Mouse (Mus musculus): ENCODE data around the gene Slc35g3. TPM values are rescaled to one million over a fixed set of nuclear protein-coding genes. Genes with fewer than 3 reads are reported as not detected.

The Slc35g3 gene
- total and polyA plus RNA-seq, 3 experiments: not detected

DNA sequence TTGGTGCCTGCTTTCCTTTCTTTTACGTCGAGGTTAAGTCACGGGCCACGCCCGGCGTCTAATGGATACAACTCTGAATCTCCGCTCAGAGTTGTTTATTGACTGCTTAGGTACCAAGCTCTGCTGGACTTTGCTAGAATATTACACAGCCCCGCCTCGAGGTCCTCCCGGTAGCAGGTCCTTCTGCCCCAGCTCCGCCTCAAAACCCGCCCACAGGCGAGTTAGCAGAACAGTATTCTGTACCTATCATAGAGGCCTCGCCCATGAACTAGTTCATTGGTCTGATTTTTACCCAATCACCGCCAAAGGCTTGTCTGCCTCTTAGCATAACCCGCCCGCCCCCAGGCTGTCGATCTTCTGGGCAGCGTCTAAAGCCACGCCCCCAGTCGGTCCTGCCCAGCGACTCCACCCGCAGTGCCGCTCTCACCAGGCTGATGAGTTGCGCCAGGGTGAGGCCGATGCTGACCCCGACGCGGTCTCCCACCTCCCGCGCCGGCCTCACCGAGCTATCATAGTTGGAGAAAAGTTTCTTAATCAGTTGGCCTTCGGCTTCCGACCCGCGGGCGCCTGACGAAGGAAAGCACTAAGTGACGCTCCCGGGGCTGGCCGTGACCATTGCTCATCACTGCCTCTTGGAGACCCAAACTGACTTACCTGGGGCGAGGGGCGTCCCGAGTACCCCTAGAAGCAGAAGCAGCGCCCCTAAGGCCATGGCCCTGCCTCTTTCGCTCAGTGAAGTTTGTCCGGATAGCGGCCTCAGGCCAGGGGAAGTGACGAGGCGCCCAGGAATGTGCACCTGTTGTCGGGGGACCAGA lies 33.6 kb upstream of the Slc35g3 start, which contains the start of gene Chrnb1:
Chrnb1 (minus strand) TSS at position 776 of the 815 bp plus-strand sequence.
- H3K4me1 ChIP-seq (ENCODE audit: control insufficient read depth in 1 of 2, insufficient read depth in 2 of 2): peaks cover 8 to 46% of the 10 kb centered on the region in 2 experiments
- in situ Hi-C loops (cut with MboI; ENCODE audit: low pct_ligation_motif_present, low pct_unique_long_range_greater_than_20kb, low sequenced_read_pairs) (no loop called here), dilution Hi-C loops (cut with MboI; ENCODE audit: extremely low pct_ligation_motif_present, extremely low pct_unique_long_range_greater_than_20kb, low sequenced_read_pairs) (no loop called here)
- 0 out of 2 replicates have a peak within 1 kb of the TSS, but pooled peaks have one; percentile 5 for H3K27ac ChIP-seq (ENCODE audit: insufficient read depth, low read depth)
- H3K9ac ChIP-seq (ENCODE audit: insufficient read depth, low read depth): peak within 1 kb of the TSS; percentile 66
- peak within 1 kb of the TSS; percentile 59 to 67 (median 61) for H3K4me3 ChIP-seq (replicated peaks in 1 of 3; ENCODE audit: low read depth in 2 of 3, low read length in 2 of 3, poor library complexity in 1 of 3)
- H3K4me2 ChIP-seq (ENCODE audit: insufficient read depth, low read depth, poor library complexity, severe bottlenecking): peak within 1 kb of the TSS; percentile 86
- TF ChIP-seq POLR2AphosphoS2 (IDR thresholded peaks at IDR 0.05; ENCODE audit: low read depth, low read length) (peak; percentile 90), EP300 (IDR thresholded peaks at IDR 0.05; ENCODE audit: low read length) (no peak; the same call in 1 of the 2 replicates), PAX5 (IDR thresholded peaks at IDR 0.05; ENCODE audit: low read length) (no peak), CHD2 (IDR thresholded peaks at IDR 0.05; ENCODE audit: low read length) (no peak), USF1 (IDR thresholded peaks at IDR 0.05; ENCODE audit: low read depth, low read length) (no peak), TCF12 (IDR thresholded peaks at IDR 0.05; ENCODE audit: low read depth, low read length) (peak; percentile 58; the same call in 1 of the 2 replicates), ETS1 (conservative IDR thresholded peaks at IDR 0.05; ENCODE audit: low read depth, low read length) (no peak), GABPA (IDR thresholded peaks at IDR 0.05; ENCODE audit: insufficient replicate concordance, low read depth, low read length) (no peak), HCFC1 (IDR thresholded peaks at IDR 0.05; ENCODE audit: low read depth, low read length) (peak; percentile 39), KAT2A (IDR thresholded peaks at IDR 0.05; ENCODE audit: insufficient replicate concordance, low read length) (0 out of 2 replicates have a peak, but pooled peaks have one; percentile 15), CHD1 (IDR thresholded peaks at IDR 0.05; ENCODE audit: low read depth, low read length) (0 out of 2 replicates have a peak, but pooled peaks have one; percentile 53), MAZ (IDR thresholded peaks at IDR 0.05; ENCODE audit: low read depth, low read length) (peak; percentile 15), ZC3H11A (IDR thresholded peaks at IDR 0.05; ENCODE audit: low read depth, low read length) (no peak), JUND (conservative IDR thresholded peaks at IDR 0.05; ENCODE audit: low read depth, low read length) (no peak), USF2 (conservative IDR thresholded peaks at IDR 0.05; ENCODE audit: low read depth, low read length) (no peak), ZNF384 (IDR thresholded peaks at IDR 0.05; ENCODE audit: low read depth, low read length) (no peak), RAD21 (IDR thresholded peaks at IDR 0.05; ENCODE audit: low read depth, low read length) (no peak; the same call in 1 of the 2 replicates), IRF4 (IDR thresholded peaks at IDR 0.05; ENCODE audit: low read depth, low read length) (peak; percentile 63), E2F4 (IDR thresholded peaks at IDR 0.05; ENCODE audit: insufficient replicate concordance, low read depth, low read length) (peak; percentile 65; the same call in 1 of the 2 replicates), NRF1 (IDR thresholded peaks at IDR 0.05; ENCODE audit: low read depth, low read length) (peak; percentile 54; the same call in 1 of the 2 replicates), MXI1 (IDR thresholded peaks at IDR 0.05; ENCODE audit: low read depth, low read length) (peak; percentile 67), TBP (conservative IDR thresholded peaks at IDR 0.05; ENCODE audit: low read depth, low read length) (peak; percentile 60; the same call in 1 of the 2 replicates), RCOR1 (conservative IDR thresholded peaks at IDR 0.05; ENCODE audit: low read depth, low read length) (no peak; the same call in 1 of the 2 replicates), NELFE (IDR thresholded peaks at IDR 0.05; ENCODE audit: low read depth, low read length) (peak; percentile 78), ELF1 (IDR thresholded peaks at IDR 0.05; ENCODE audit: low read depth, low read length) (peak; percentile 67), ZKSCAN1 (IDR thresholded peaks at IDR 0.05; ENCODE audit: borderline replicate concordance, low read depth, low read length) (no peak), SIN3A (IDR thresholded peaks at IDR 0.05; ENCODE audit: low read length) (peak; percentile 74; the same call in 1 of the 2 replicates), MYC (IDR thresholded peaks at IDR 0.05; ENCODE audit: low read depth, low read length) (peak; percentile 74; the same call in 1 of the 2 replicates), SMC3 (IDR thresholded peaks at IDR 0.05; ENCODE audit: low read depth, low read length) (no peak), MAX (IDR thresholded peaks at IDR 0.05; ENCODE audit: low read length) (peak; percentile 66), UBTF (IDR thresholded peaks at IDR 0.05; ENCODE audit: low read depth, low read length) (no peak), POLR2A (IDR thresholded peaks at IDR 0.05; ENCODE audit: low read depth, low read length) (peak; percentile 85), CTCF (conservative IDR thresholded peaks at IDR 0.05 in 1 of 2, IDR thresholded peaks at IDR 0.05 in 1 of 2; ENCODE audit: low read depth in 2 of 2, low read length in 2 of 2) (no peak), ZMIZ1 (IDR thresholded peaks at IDR 0.05; ENCODE audit: low read depth, low read length) (peak; percentile 89; the same call in 1 of the 2 replicates), MAFK (IDR thresholded peaks at IDR 0.05; ENCODE audit: insufficient replicate concordance, low read length) (no peak), MEF2A (IDR thresholded peaks at IDR 0.05; ENCODE audit: borderline replicate concordance, low read depth, low read length) (0 out of 2 replicates have a peak, but pooled peaks have one; percentile 13), JUN (IDR thresholded peaks at IDR 0.05; ENCODE audit: insufficient read depth, low read depth, low read length) (no peak), BHLHE40 (IDR thresholded peaks at IDR 0.05; ENCODE audit: low read depth, low read length) (peak; percentile 23; the same call in 1 of the 2 replicates)
- peaks cover 4% of the 10 kb centered on the region for H3K9me3 ChIP-seq (replicated peaks; ENCODE audit: low read length)
- DNase-seq (ENCODE audit: extremely low read depth): peak; percentile 100
- no peaks in the 10 kb centered on the region for H3K79me2 ChIP-seq (replicated peaks; ENCODE audit: control insufficient read depth, extremely low read depth, insufficient read depth, poor library complexity, severe bottlenecking)
- peaks cover 5% of the 10 kb centered on the region for H3K27me3 ChIP-seq (replicated peaks)
- H3K36me3 ChIP-seq (replicated peaks in 1 of 2; ENCODE audit: control insufficient read depth in 1 of 2, insufficient read depth in 1 of 2, low read length in 1 of 2): peaks cover 0 to 6% of the 10 kb centered on the region in 2 experiments
